Mouse (Mus musculus) cerebellum, postnatal 4 days (tissue): Measurements from ENCODE around the gene Ubl4b.

Experiments
- DNase-seq, 2 experiments: peaks; one replicate each; pipeline ENCODE4 v3.0.0; 2022; ENCODE audit warnings: low spot score in 2 of 2, mixed read lengths in 1 of 2

Gene Ubl4b

GRCm38 (mm10) chr3:107554842-107555241 is at the start of gene Ubl4b:
Gene Ubl4b, minus strand, starts transcription at chr3:107555073.
- no peak for DNase-seq

GRCm38 (mm10) chr3:107600127-107600526 is 45.3 kb upstream of the Ubl4b start:
- DNase-seq, result no peak

GRCm38 (mm10) chr3:107597586-107598389 is 42.9 kb upstream of the Ubl4b start:
- no peak for DNase-seq

- DNase-seq, result no peak
These were observed 42.3 kb upstream of the Ubl4b start for GRCm38 (mm10) chr3:107597134-107597533.

GRCm38 (mm10) chr3:107596559-107596958 is 41.7 kb upstream of the Ubl4b start:
- peak in 1 of 2 experiments; percentile 37 for DNase-seq

- no peak for DNase-seq
These were observed 41.1 kb upstream of the Ubl4b start for GRCm38 (mm10) chr3:107595938-107596461.

- DNase-seq, result no peak
These were observed 40.5 kb upstream of the Ubl4b start for GRCm38 (mm10) chr3:107595264-107595937.

- no peak for DNase-seq
These were observed 39.9 kb upstream of the Ubl4b start, which contains the start of gene Alx3 for GRCm38 (mm10) chr3:107594662-107595263. Gene Alx3, plus strand, starts transcription at chr3:107595031.

- DNase-seq, result no peak
These were observed 38.8 kb upstream of the Ubl4b start for GRCm38 (mm10) chr3:107593632-107594031.

GRCm38 (mm10) chr3:107591612-107592011 is 36.7 kb upstream of the Ubl4b start:
- DNase-seq, result no peak

- no peak for DNase-seq
These were observed 31.6 kb upstream of the Ubl4b start for GRCm38 (mm10) chr3:107586504-107586903.

GRCm38 (mm10) chr3:107583893-107584292 is 29.0 kb upstream of the Ubl4b start:
- no peak for DNase-seq

GRCm38 (mm10) chr3:107582875-107583767 is 28.2 kb upstream of the Ubl4b start:
- no peak for DNase-seq

GRCm38 (mm10) chr3:107582130-107582874 is 27.4 kb upstream of the Ubl4b start:
- DNase-seq, result no peak

GRCm38 (mm10) chr3:107581103-107582010 is 26.5 kb upstream of the Ubl4b start:
- no peak for DNase-seq

GRCm38 (mm10) chr3:107579466-107579865 is 24.6 kb upstream of the Ubl4b start:
- peak in 1 of 2 experiments; percentile 82 for DNase-seq

GRCm38 (mm10) chr3:107577810-107578390 is 23.0 kb upstream of the Ubl4b start:
- no peak for DNase-seq

- DNase-seq, result no peak
These were observed 21.9 kb upstream of the Ubl4b start for GRCm38 (mm10) chr3:107576807-107577206.

GRCm38 (mm10) chr3:107571205-107571604 is 16.3 kb upstream of the Ubl4b start:
- DNase-seq, result no peak
